ENCODE assay signal across 9 mouse cellular contexts in the genomic region with DNA sequence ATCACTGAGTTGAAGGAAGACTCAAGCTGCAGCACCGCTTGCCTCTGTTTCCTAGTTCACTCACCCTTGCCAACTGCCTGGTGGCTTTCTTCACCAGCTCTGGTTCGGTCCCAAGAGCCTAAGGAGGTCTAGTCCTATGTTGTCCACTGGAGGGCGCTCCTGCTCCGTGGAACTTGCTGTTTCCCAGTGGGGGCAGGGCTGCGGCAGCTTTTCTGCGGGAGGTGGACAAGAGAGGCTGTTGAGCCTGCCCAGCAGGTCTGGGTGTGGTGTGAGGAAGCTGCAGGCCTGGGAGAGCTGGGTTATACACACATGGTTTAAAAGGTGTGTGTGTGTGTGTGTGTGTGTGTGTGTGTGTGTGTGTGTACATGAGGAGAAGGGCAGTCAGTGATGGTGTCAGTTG. TPM values are rescaled to one million over a fixed set of nuclear protein-coding genes. Genes with fewer than 3 reads are reported as not detected.
A peak's percentile ranks its signal among the peaks of the same experiment; 100 is the strongest.
DNase-seq lines count a peak whose midpoint lies in the region; ATAC-seq and TF ChIP-seq lines count a peak whose summit lies in the region.
"Had no signal": no experiment of that assay in that cellular context is flagged by ENCODE, and none has a peak within 500 bp of the region (broad histone marks: within the 10 kb centered on the region; RNA-seq: fewer than 3 reads in every experiment).

No protein-coding gene starts in this region.

- no peaks in the 10 kb centered on the region for H3K36me3 ChIP-seq in G1E (replicated peaks)
- H3K36me3 ChIP-seq in embryonic facial prominence, embryonic 15.5 days = no peaks in the 10 kb centered on the region

- peak; percentile 17; the same call in 1 of the 2 replicates for TF ChIP-seq CTCF in G1E (IDR thresholded peaks at IDR 0.05; ENCODE audit: low read depth, low read length)

- H3K9ac ChIP-seq in embryonic facial prominence, embryonic 15.5 days = no peak overlapping the region

- WGBS in embryonic facial prominence, embryonic 15.5 days = 4% methylated on average over 6 of the region's 6 CpGs

- ATAC-seq in G1E (ENCODE audit: extremely low read depth, insufficient number of reproducible peaks, low FRiP score, poor library complexity, severe bottlenecking) = no peak
- ATAC-seq in embryonic facial prominence, embryonic 15.5 days (ENCODE audit: insufficient number of reproducible peaks, low FRiP score, low TSS enrichment, low read depth) = peak; percentile 41; the same call in 1 of the 2 replicates

- intact Hi-C loops in heart, postnatal 36 days (cut with DNase I) = loop anchor here (2.0 kb wide), 1 partner anchor 658 kb away; no protein-coding TSS in a partner anchor

- peaks cover 6% of the 10 kb centered on the region for H3K4me1 ChIP-seq in G1E (ENCODE audit: insufficient read depth, low read depth, low read length)
- peaks cover 28% of the 10 kb centered on the region for H3K4me1 ChIP-seq in embryonic facial prominence, embryonic 15.5 days

- no peak overlapping the region for H3K4me2 ChIP-seq in embryonic facial prominence, embryonic 15.5 days (replicated peaks)

- peak overlapping the region; percentile 51; the same call in 1 of the 2 replicates for H3K27ac ChIP-seq in embryonic facial prominence, embryonic 15.5 days (replicated peaks)

- DNase-seq in G1E (ENCODE audit: low spot score) = peak; percentile 10
- DNase-seq in adrenal gland, postnatal 4 days (ENCODE audit: low spot score in 2 of 2) = peak; percentile 69 to 87
- peak; percentile 86 to 91 for DNase-seq in heart, postnatal 36 days
- DNase-seq in layer of hippocampus, adult 18-20 months (ENCODE audit: low spot score in 2 of 2) = peak; percentile 72 to 85
- DNase-seq in lung, postnatal 25 days (ENCODE audit: low spot score) = peak; percentile 93
- DNase-seq in right cerebral cortex, postnatal 36 days (ENCODE audit: low spot score in 2 of 2) = peak; percentile 61 to 62
- peak; percentile 95 for DNase-seq in urinary bladder, postnatal 36 days (ENCODE audit: low spot score in 2 of 2)

- H3K9me3 ChIP-seq in G1E (replicated peaks) = peaks cover 66% of the 10 kb centered on the region
- H3K9me3 ChIP-seq in embryonic facial prominence, embryonic 15.5 days (replicated peaks) = no peaks in the 10 kb centered on the region

- no peak overlapping the region for H3K4me3 ChIP-seq in G1E (ENCODE audit: low read depth, low read length)
- no peak overlapping the region for H3K4me3 ChIP-seq in embryonic facial prominence, embryonic 15.5 days (replicated peaks)
- H3K4me3 ChIP-seq: myocyte had no signal

- no peaks in the 10 kb centered on the region; the same call in 1 of the 2 replicates for H3K27me3 ChIP-seq in G1E (ENCODE audit: insufficient read depth, low read length)
- no peaks in the 10 kb centered on the region for H3K27me3 ChIP-seq in embryonic facial prominence, embryonic 15.5 days

RNA-seq across cellular contexts. Expression of gene 6030408B16Rik, which starts 34.3 kb away (rescaled TPM):
- total RNA-seq in G1E (2014; fragmentation: Nextera tagmentation) = not detected in 2 replicates
- total RNA-seq in G1E (2017) = 0.12 TPM in 1 of 2 replicates, not detected in the other
- polyA plus RNA-seq in G1E (2012) = 0.09 TPM in 1 of 2 replicates, not detected in the other
- total RNA-seq in adrenal gland, postnatal 4 days (2021) = 1 to 10 TPM; 2.6 to 3.4 TPM
- polyA plus RNA-seq in embryonic facial prominence, embryonic 15.5 days (2015; fragmentation: Nextera tagmentation; extraction: Ambion mirVana) = 1.3 and 1.5 TPM in 2 replicates
- 1 to 10 TPM in 1 of 2 experiments, under 1 TPM in 1; 0.94 to 1.4 TPM for total RNA-seq in heart, postnatal 36 days (2021)
- total RNA-seq in layer of hippocampus, adult 18-20 months (2021) = under 1 TPM; 0.27 to 0.66 TPM

RNA-seq across cellular contexts. Expression of gene Krt80, which starts 42.7 kb away (rescaled TPM):
- not detected in 2 replicates for total RNA-seq in G1E (2014; fragmentation: Nextera tagmentation)
- 0.11 and 0.12 TPM in 2 replicates for total RNA-seq in G1E (2017)
- not detected in 2 replicates for polyA plus RNA-seq in G1E (2012)
- total RNA-seq in adrenal gland, postnatal 4 days (2021) = 1 to 10 TPM in 1 of 2 experiments, under 1 TPM in 1; 0.45 to 1.1 TPM
- polyA plus RNA-seq in embryonic facial prominence, embryonic 15.5 days (2015; fragmentation: Nextera tagmentation; extraction: Ambion mirVana) = 26.9 and 33.5 TPM in 2 replicates
- 1 to 10 TPM; 2.0 to 2.1 TPM for total RNA-seq in heart, postnatal 36 days (2021)
- total RNA-seq in layer of hippocampus, adult 18-20 months (2021) = under 1 TPM; 0.25 to 0.40 TPM

RNA-seq across cellular contexts. Expression of gene Atg101, which starts 43.2 kb away (rescaled TPM):
- total RNA-seq in G1E (2014; fragmentation: Nextera tagmentation) = 5.9 and 11.0 TPM in 2 replicates
- 34.6 and 35.3 TPM in 2 replicates for total RNA-seq in G1E (2017)
- 42.5 and 55.1 TPM in 2 replicates for polyA plus RNA-seq in G1E (2012)
- total RNA-seq in adrenal gland, postnatal 4 days (2021) = 10 to 100 TPM; 37.8 to 38.9 TPM
- 69.9 and 71.9 TPM in 2 replicates for polyA plus RNA-seq in embryonic facial prominence, embryonic 15.5 days (2015; fragmentation: Nextera tagmentation; extraction: Ambion mirVana)
- total RNA-seq in heart, postnatal 36 days (2021) = 10 to 100 TPM; 23.7 to 23.9 TPM
- total RNA-seq in layer of hippocampus, adult 18-20 months (2021) = 10 to 100 TPM; 53.2 to 57.5 TPM

Comparison
In these comparisons a context has a peak if more than half of its experiments do, and no peak if none do; other contexts are left out.
1. DNase-seq: peak in every context shown above with its lines; median percentile 95 in urinary bladder, postnatal 36 days; 93 in lung, postnatal 25 days; 88 in heart, postnatal 36 days; 78 in layer of hippocampus, adult 18-20 months; 78 in adrenal gland, postnatal 4 days; 62 in right cerebral cortex, postnatal 36 days; 10 in G1E.